Mouse (Mus musculus): Measurements from ENCODE around the gene Rassf4.

GRCm38 (mm10) chr6:116635251-116636180 is 38.2 kb downstream of the Rassf4 start:
- TF ChIP-seq EP300 (IDR thresholded peaks at IDR 0.05) (peak; percentile 99), CTCF (IDR thresholded peaks at IDR 0.05) (no peak)

All from lung, postnatal 0 days (tissue).